Mouse (Mus musculus): ENCODE measurements at regions not wholly inside any gene's neighbourhood (a gene's known extent, or its start where the extent isn't known, plus 50 kb on each side); places are given as distances from the start of the nearest gene placed in this dataset.

GRCm38 (mm10) chr5:46791051-46791450 lies 933.6 kb upstream of the Lcorl start:
- DNase-seq: peak; percentile 36

GRCm38 (mm10) chr5:46790536-46790935 lies 933.1 kb upstream of the Lcorl start:
- peak; percentile 26 for DNase-seq

GRCm38 (mm10) chr5:46787079-46787478 lies 929.7 kb upstream of the Lcorl start:
- DNase-seq: no peak

- peak; percentile 31 for DNase-seq
These were observed 898.7 kb upstream of the Lcorl start for GRCm38 (mm10) chr5:46756094-46756493.

GRCm38 (mm10) chr5:46740034-46740582 lies 882.7 kb upstream of the Lcorl start:
- DNase-seq: peak; percentile 17

- no peak for DNase-seq
These were observed 875.1 kb upstream of the Lcorl start for GRCm38 (mm10) chr5:46732510-46732909.

- no peak for DNase-seq
These were observed 874.6 kb upstream of the Lcorl start for GRCm38 (mm10) chr5:46732025-46732424.

GRCm38 (mm10) chr5:46731297-46731696 lies 873.9 kb upstream of the Lcorl start:
- no peak for DNase-seq

- DNase-seq: no peak
These were observed 852.2 kb upstream of the Lcorl start for GRCm38 (mm10) chr5:46709596-46709995.

- no peak for DNase-seq
These were observed 850.4 kb upstream of the Lcorl start for GRCm38 (mm10) chr5:46707845-46708244.

- DNase-seq: no peak
These were observed 849.6 kb upstream of the Lcorl start for GRCm38 (mm10) chr5:46707021-46707420.

GRCm38 (mm10) chr5:46678007-46678406 lies 820.6 kb upstream of the Lcorl start:
- DNase-seq: no peak

- DNase-seq: no peak
These were observed 817.5 kb upstream of the Lcorl start for GRCm38 (mm10) chr5:46674810-46675502.

- DNase-seq: no peak
These were observed 816.0 kb upstream of the Lcorl start for GRCm38 (mm10) chr5:46673413-46673812.

GRCm38 (mm10) chr5:46670484-46670883 lies 813.1 kb upstream of the Lcorl start:
- no peak for DNase-seq

GRCm38 (mm10) chr5:46666250-46666649 lies 808.8 kb upstream of the Lcorl start:
- peak; percentile 8 for DNase-seq

- no peak for DNase-seq
These were observed 799.6 kb upstream of the Lcorl start for GRCm38 (mm10) chr5:46657065-46657464.

- no peak for DNase-seq
These were observed 796.8 kb upstream of the Lcorl start for GRCm38 (mm10) chr5:46654189-46654588.

- DNase-seq: no peak
These were observed 785.6 kb upstream of the Lcorl start for GRCm38 (mm10) chr5:46643009-46643408.

GRCm38 (mm10) chr5:46635116-46635668 lies 777.8 kb upstream of the Lcorl start:
- no peak for DNase-seq

All from embryo, embryonic 11 days (tissue).